Mouse (Mus musculus): ENCODE results near the gene Ggn. TPM values are rescaled to one million over a fixed set of nuclear protein-coding genes. Genes with fewer than 3 reads are reported as not detected.

The Ggn gene
- polyA plus RNA-seq, 1 experiment from 2014 or later: 0.49 TPM

DNA sequence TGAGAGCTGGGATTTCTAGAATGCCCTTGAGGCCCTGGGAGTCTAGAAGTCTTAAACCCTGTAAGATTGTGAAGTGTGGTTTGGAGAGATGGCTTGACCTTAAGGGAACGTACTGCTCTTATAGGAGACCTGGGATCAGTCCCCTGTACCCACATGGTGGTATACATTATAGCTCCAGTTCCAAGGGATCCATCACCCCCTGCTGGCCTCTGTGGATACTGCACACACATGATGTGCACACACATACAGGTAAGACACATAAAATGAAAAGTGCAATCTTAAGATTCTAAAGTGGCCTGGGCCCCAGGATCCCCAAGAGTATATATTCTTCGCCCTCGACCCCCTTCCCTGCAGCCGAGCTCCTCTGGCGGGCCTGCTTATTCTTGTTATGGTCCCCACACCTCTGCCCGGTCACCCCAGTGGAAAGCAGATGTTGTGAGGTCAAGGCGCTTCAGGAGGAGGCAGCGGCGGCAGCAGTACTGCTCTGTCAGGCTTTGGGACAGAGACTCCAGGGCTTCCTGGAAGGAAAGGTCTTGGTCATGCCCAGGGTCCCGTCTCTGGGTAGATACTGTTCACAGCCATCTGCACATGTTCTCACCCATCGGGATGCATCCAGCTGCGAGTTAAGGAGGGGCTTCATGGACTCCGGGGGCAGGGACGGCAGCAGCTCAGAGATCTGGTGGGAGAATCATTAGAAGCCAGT lies 15.8 kb upstream of the Ggn start:
- 96% methylated on average over 14 of the region's 14 CpGs for WGBS
- Histone ChIP-seq H3K4me3 (ENCODE audit: low read depth, low read length) (no peak overlapping the region), H3K4me1 (ENCODE audit: control insufficient read depth, insufficient read depth, low read length) (peaks cover 7% of the 10 kb centered on the region; the same call in 1 of the 2 replicates), H3K36me3 (ENCODE audit: control insufficient read depth, insufficient read depth, low read length) (no peaks in the 10 kb centered on the region), H3K27ac (ENCODE audit: low read length) (no peak overlapping the region), H3K4me2 (replicated peaks; ENCODE audit: low read depth, low read length) (no peak overlapping the region), H3K9ac (replicated peaks; ENCODE audit: low read depth, low read length) (no peak overlapping the region), H3K9me3 (ENCODE audit: control insufficient read depth, low read depth, low read length) (no peaks in the 10 kb centered on the region), H3K27me3 (ENCODE audit: control insufficient read depth, insufficient read depth, low read length) (0 out of 2 replicates have a peak, but pooled peaks cover 6% of the 10 kb centered on the region)
- ATAC-seq (ENCODE audit: insufficient number of reproducible peaks, insufficient read depth, low FRiP score, low read depth): no peak

DNA sequence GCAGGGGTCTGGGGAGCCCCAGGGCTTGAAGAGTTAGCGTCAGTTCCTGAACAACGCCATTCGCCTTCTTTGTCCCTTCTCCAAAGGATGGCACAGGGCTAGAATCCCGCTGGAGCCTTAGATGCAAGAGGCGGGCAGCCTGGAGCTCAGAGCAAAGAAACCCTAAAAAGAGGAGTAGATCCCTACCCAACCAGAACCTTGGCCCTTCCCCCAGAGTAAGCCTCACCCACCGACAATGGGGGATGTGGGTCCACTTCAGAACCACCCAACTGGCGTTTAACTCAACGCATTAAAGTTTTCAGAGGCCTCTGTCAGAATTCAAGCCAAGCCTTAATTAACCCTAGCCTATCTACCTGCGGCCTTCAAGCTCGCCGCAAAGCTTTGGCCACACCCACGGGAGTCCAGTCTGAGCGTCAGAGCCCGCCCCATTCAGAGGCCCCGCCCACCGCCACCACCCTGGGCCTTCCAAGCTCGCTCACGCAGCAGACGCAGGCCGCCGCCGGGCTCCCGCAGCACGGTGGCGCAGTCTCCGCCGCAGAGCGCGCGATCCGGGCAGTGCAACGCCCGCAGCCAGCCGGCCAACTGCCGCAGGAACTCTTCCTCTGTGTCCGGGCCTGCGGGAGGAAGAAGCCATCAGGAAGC lies 14.7 kb upstream of the Ggn start:
- peak; percentile 88 for ATAC-seq (ENCODE audit: insufficient number of reproducible peaks, insufficient read depth, low FRiP score, low read depth)
- H3K9me3 ChIP-seq (ENCODE audit: control insufficient read depth, low read depth, low read length): no peaks in the 10 kb centered on the region
- peak overlapping the region; percentile 85 for H3K4me3 ChIP-seq (ENCODE audit: low read depth, low read length)
- peak overlapping the region; percentile 61 for H3K9ac ChIP-seq (replicated peaks; ENCODE audit: low read depth, low read length)
- 0 out of 2 replicates have a peak, but pooled peaks cover 6% of the 10 kb centered on the region for H3K27me3 ChIP-seq (ENCODE audit: control insufficient read depth, insufficient read depth, low read length)
- peak overlapping the region; percentile 85; the same call in 1 of the 2 replicates for H3K27ac ChIP-seq (ENCODE audit: low read length)
- H3K36me3 ChIP-seq (ENCODE audit: control insufficient read depth, insufficient read depth, low read length): no peaks in the 10 kb centered on the region
- peak overlapping the region; percentile 95 for H3K4me2 ChIP-seq (replicated peaks; ENCODE audit: low read depth, low read length)
- peaks cover 7% of the 10 kb centered on the region; the same call in 1 of the 2 replicates for H3K4me1 ChIP-seq (ENCODE audit: control insufficient read depth, insufficient read depth, low read length)
- WGBS: 8% methylated on average over 36 of the region's 37 CpGs

DNA sequence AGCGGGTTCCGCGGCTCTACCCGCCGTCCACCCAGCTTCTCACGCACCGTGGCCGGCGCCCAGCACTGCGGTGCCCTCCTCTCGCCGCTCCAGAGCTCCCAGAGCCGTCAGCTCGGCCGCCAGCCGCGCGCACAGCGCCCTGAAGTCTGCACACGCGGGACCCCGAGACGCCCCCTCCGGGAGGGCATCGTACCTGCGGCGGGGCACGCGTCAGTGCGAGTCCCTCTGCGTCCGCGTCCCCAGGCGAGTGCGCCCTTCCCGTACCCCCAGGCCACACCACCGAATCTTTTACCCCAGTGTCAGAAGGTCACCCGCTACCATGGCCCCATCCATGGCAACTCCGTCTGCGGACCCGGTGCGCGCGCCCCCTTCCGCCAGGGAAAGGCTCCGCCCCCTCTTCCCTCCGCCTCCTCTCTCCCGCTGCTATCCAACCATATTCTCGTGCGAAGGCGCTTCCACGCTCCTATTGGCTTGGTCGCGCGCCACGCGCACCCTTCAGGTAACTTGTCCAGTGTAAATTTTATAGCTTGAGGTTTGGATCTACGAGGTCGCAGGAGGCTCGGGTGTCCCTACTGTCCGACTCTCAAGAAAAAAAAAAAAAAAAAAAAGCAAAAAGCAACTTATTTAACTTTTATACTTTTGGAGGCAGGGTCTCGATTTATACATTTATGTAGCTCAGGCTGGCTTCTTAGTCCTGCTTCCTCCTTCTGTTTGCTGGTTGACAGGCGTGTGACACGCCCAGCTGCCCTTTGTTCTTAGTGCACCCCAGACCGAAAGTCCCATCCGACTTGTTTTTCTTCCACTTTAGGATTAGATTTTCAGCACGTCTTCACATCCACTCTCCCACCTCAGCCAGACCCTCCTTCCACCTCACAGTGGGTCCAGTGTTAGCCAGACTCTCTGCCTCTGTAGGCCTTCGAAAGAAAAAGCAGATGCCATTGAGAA lies 13.9 kb upstream of the Ggn start, which contains the start of gene Fam98c:
Gene Fam98c, minus strand, starts transcription at position 397 of the 945 bp plus-strand sequence.
- peak within 1 kb of the TSS; percentile 61 for H3K9ac ChIP-seq (replicated peaks; ENCODE audit: low read depth, low read length)
- peak within 1 kb of the TSS; percentile 95 for H3K4me2 ChIP-seq (replicated peaks; ENCODE audit: low read depth, low read length)
- H3K4me3 ChIP-seq (ENCODE audit: low read depth, low read length): peak within 1 kb of the TSS; percentile 85
- H3K27ac ChIP-seq (ENCODE audit: low read length): peak within 1 kb of the TSS; percentile 85; the same call in 1 of the 2 replicates
- ATAC-seq (ENCODE audit: insufficient number of reproducible peaks, insufficient read depth, low FRiP score, low read depth): peak; percentile 81
- H3K9me3 ChIP-seq (ENCODE audit: control insufficient read depth, low read depth, low read length): no peaks in the 10 kb centered on the region
- no peaks in the 10 kb centered on the region for H3K36me3 ChIP-seq (ENCODE audit: control insufficient read depth, insufficient read depth, low read length)
- WGBS: 3% methylated on average over 61 of the region's 68 CpGs
- H3K27me3 ChIP-seq (ENCODE audit: control insufficient read depth, insufficient read depth, low read length): 0 out of 2 replicates have a peak, but pooled peaks cover 6% of the 10 kb centered on the region
- peaks cover 7% of the 10 kb centered on the region; the same call in 1 of the 2 replicates for H3K4me1 ChIP-seq (ENCODE audit: control insufficient read depth, insufficient read depth, low read length)

DNA sequence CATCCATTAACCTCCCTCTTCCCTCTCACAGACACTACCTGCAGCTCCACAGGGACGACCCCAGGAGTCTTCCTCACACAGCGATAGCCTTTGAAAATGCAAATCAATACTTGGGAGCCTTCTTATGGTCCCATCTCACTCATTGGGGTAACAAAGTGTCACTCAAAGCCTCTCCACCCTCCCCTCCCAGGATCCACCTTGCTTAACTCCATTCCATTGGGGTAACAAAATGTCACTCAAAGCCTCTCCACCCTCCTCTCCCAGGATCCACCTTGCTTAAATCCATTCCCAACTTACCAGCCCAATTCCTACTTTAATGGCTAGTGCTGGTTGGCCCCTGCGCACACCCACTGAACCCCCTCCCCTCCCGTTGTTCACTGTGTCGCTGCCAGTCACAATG lies 11.7 kb upstream of the Ggn start:
- no peak for ATAC-seq (ENCODE audit: insufficient number of reproducible peaks, insufficient read depth, low FRiP score, low read depth)
- no peak overlapping the region for H3K27ac ChIP-seq (ENCODE audit: low read length)
- peaks cover 12% of the 10 kb centered on the region; the same call in 1 of the 2 replicates for H3K4me1 ChIP-seq (ENCODE audit: control insufficient read depth, insufficient read depth, low read length)
- no peak overlapping the region for H3K4me2 ChIP-seq (replicated peaks; ENCODE audit: low read depth, low read length)
- no peaks in the 10 kb centered on the region; the same call in 1 of the 2 replicates for H3K36me3 ChIP-seq (ENCODE audit: control insufficient read depth, insufficient read depth, low read length)
- no peak overlapping the region for H3K4me3 ChIP-seq (ENCODE audit: low read depth, low read length)
- no peak overlapping the region for H3K9ac ChIP-seq (replicated peaks; ENCODE audit: low read depth, low read length)
- no peaks in the 10 kb centered on the region for H3K9me3 ChIP-seq (ENCODE audit: control insufficient read depth, low read depth, low read length)
- 2% methylated on average over 5 of the region's 5 CpGs for WGBS
- H3K27me3 ChIP-seq (ENCODE audit: control insufficient read depth, insufficient read depth, low read length): 0 out of 2 replicates have a peak, but pooled peaks cover 6% of the 10 kb centered on the region

DNA sequence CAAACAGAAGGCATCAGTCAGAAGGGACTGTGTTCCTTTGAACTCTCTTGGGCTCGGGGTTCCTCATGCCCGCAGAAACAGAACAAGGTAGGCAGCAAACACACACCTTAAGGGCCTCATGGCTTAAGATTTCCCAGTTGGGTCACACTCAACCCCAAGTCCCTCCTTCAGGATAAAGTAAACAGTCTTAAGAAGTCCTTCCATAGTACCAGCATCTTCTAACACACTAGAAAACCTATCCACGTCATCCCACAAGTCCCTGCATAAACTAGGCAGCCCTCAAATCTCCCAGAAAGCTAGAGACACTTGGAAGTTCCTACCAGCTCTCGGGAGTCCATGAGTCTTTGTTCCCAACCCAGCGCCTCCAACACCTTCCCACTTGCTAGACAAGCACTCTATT lies 7.7 kb upstream of the Ggn start:
- WGBS: 66% methylated on average over 5 of the region's 5 CpGs
- H3K4me1 ChIP-seq (ENCODE audit: control insufficient read depth, insufficient read depth, low read length): peaks cover 5% of the 10 kb centered on the region; the same call in 1 of the 2 replicates
- no peaks in the 10 kb centered on the region; the same call in 1 of the 2 replicates for H3K36me3 ChIP-seq (ENCODE audit: control insufficient read depth, insufficient read depth, low read length)
- H3K27ac ChIP-seq (ENCODE audit: low read length): no peak overlapping the region
- no peaks in the 10 kb centered on the region for H3K9me3 ChIP-seq (ENCODE audit: control insufficient read depth, low read depth, low read length)
- ATAC-seq (ENCODE audit: insufficient number of reproducible peaks, insufficient read depth, low FRiP score, low read depth): no peak
- 0 out of 2 replicates have a peak, but pooled peaks cover 6% of the 10 kb centered on the region for H3K27me3 ChIP-seq (ENCODE audit: control insufficient read depth, insufficient read depth, low read length)
- no peak overlapping the region for H3K9ac ChIP-seq (replicated peaks; ENCODE audit: low read depth, low read length)
- H3K4me2 ChIP-seq (replicated peaks; ENCODE audit: low read depth, low read length): no peak overlapping the region
- H3K4me3 ChIP-seq (ENCODE audit: low read depth, low read length): no peak overlapping the region

DNA sequence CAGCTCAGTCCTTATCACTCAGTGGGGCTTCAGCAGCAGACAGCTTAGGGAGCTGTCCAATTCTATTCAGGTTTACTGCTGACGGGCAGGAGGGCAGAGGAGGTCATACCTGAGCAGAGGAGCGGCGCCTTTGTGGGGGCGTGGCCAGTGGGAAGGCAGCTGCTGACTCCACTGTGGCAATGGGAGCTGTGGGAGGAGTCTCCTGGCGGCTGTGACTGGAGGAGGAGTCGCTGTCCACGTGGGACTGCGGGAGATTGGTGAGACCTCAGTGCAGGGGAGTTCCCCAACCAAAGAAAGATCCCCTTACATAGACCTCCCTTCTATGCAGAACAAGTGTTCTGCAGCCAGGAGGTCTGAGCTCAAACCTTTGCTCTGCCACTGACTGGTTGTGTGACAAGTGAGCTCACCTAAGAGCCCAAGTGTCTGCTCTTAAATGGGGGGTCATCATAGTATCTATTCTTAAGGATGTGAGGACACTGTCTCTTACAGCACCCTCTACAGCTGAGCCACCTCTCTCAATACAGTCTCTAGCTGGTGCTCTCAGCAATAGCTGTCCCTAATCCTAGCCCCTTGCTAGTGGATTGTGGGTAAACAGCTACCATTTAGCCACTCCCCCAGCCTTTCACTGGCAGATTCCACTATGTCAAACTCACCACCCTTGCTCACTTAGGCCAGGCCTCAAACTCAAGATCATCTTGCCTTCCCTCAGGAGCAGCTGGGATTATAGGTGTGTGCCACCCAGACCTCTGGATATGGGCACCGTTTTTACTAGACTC lies 7.1 kb upstream of the Ggn start:
- 21% methylated on average over 9 of the region's 9 CpGs for WGBS
- Histone ChIP-seq H3K4me2 (replicated peaks; ENCODE audit: low read depth, low read length) (no peak overlapping the region), H3K4me1 (ENCODE audit: control insufficient read depth, insufficient read depth, low read length) (peaks cover 5% of the 10 kb centered on the region; the same call in 1 of the 2 replicates), H3K27ac (ENCODE audit: low read length) (no peak overlapping the region), H3K27me3 (ENCODE audit: control insufficient read depth, insufficient read depth, low read length) (0 out of 2 replicates have a peak, but pooled peaks cover 9% of the 10 kb centered on the region), H3K9ac (replicated peaks; ENCODE audit: low read depth, low read length) (no peak overlapping the region), H3K4me3 (ENCODE audit: low read depth, low read length) (no peak overlapping the region), H3K36me3 (ENCODE audit: control insufficient read depth, insufficient read depth, low read length) (no peaks in the 10 kb centered on the region; the same call in 1 of the 2 replicates), H3K9me3 (ENCODE audit: control insufficient read depth, low read depth, low read length) (no peaks in the 10 kb centered on the region)
- peak; percentile 76 for ATAC-seq (ENCODE audit: insufficient number of reproducible peaks, insufficient read depth, low FRiP score, low read depth)

DNA sequence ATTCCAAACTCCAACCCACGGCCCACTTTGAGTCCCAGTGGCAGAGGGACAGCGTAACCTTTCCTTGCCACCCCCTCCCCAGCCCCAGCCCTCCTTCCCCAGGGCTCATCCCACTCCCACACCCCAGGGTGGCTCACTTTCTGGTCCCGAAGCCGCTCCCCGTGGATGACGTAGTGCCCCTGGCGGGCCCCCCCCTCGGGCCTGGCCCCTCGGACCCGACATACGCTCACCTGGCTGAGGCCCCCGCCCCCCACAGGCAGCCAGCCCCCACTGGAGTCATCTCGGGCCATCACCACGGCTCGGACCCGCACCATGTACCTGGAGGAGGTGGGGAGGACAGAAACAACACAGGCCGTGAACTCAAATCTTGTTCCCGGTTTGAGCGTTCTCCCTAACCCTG lies 2.4 kb upstream of the Ggn start:
- Histone ChIP-seq H3K4me2 (replicated peaks; ENCODE audit: low read depth, low read length) (no peak overlapping the region), H3K36me3 (ENCODE audit: control insufficient read depth, insufficient read depth, low read length) (no peaks in the 10 kb centered on the region; the same call in 1 of the 2 replicates), H3K27ac (ENCODE audit: low read length) (no peak overlapping the region), H3K27me3 (ENCODE audit: control insufficient read depth, insufficient read depth, low read length) (peaks cover 16% of the 10 kb centered on the region), H3K4me3 (ENCODE audit: low read depth, low read length) (no peak overlapping the region), H3K9me3 (ENCODE audit: control insufficient read depth, low read depth, low read length) (no peaks in the 10 kb centered on the region), H3K9ac (replicated peaks; ENCODE audit: low read depth, low read length) (no peak overlapping the region), H3K4me1 (ENCODE audit: control insufficient read depth, insufficient read depth, low read length) (peaks cover 26% of the 10 kb centered on the region)
- ATAC-seq (ENCODE audit: insufficient number of reproducible peaks, insufficient read depth, low FRiP score, low read depth): no peak
- WGBS: 21% methylated on average over 19 of the region's 19 CpGs

Measured in stomach, embryonic 14.5 days (tissue).